Mouse (Mus musculus): ENCODE data around the gene Zdhhc16.
"Not testable (repeated sequence)": the region's sequence is repeated elsewhere in the genome, so short reads cannot be mapped to it uniquely, and the experiment has no call there.

Gene Zdhhc16

DNA sequence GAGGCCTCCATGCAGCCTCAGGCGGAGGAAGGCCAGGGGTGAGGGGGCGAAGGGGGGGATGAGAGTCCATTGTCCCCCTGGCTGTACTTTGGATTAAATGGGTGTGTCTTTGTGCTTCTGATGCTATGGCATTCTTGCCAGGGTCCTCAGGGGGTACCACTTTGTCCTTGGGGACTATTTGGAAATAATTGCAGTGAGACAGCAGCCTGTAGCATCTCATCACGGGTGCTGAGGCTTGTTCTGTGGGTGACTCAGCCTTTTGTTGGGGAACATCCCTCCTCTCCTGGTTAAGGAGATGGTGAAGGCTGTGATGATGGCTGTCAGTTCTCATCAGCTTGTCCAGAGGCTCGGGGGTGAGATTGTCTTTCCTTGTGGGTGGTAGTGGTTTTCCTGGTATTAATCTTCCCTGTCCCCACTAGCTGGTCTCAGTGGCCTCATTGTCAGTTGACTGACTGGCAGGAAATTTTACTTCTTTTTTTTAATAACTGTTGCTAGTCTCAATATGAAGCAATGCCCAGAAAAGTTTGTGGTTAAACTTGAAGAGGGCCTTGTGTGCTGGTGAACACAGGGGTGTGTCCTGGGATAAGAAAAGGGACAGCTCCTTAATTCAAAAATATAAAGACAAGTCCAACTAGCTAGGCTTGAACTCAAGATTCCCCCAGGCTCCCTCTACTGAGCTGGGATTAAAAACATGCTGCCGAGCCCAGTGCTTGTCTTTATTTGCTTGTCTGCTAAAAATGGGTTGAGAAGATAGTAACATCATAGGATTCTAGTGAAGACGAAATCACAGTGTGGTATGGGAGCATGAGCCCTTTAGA is 19.3 kb upstream of the Zdhhc16 start:
- DNase-seq (ENCODE audit: low read depth, low spot score), result no peak

DNA sequence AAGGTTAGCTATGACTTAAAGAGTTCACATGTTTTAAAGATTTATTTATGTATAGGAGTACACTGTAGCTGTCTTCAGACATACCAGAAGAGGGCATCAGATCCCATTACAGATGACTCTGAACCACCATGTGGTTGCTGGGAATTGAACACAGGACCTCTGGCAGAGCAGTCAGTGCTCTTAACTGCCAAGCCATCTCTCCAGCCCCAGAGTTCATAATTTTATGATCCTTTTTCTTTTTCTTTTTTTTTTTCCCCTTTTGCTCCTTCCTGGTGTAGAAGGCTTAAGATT is 18.7 kb upstream of the Zdhhc16 start:
- not testable (repeated sequence) for DNase-seq (ENCODE audit: low read depth, low spot score)

DNA sequence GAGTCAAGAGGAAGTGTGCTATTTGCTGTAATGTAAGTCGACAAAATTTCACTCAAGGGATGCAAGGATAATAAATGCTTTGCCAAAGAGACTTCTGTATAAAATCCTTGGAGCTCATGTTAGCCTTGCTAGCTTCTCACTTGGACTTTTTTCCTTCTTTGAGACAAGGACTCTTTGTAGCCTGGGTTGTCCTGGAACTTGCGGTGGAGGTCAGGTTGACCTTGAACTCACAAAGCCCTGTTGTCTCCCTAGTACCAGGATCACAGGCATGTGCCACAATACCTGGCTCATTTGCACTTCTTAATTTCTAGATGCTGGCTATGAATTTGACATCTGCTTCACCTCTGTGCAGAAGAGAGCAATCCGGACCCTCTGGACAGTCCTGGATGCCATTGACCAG is 18.0 kb upstream of the Zdhhc16 start:
- no peak for DNase-seq (ENCODE audit: low read depth, low spot score)

GRCm38 (mm10) chr19:41916853-41917252 is 16.4 kb upstream of the Zdhhc16 start:
- no peak for DNase-seq (ENCODE audit: low read depth, low spot score)

DNA sequence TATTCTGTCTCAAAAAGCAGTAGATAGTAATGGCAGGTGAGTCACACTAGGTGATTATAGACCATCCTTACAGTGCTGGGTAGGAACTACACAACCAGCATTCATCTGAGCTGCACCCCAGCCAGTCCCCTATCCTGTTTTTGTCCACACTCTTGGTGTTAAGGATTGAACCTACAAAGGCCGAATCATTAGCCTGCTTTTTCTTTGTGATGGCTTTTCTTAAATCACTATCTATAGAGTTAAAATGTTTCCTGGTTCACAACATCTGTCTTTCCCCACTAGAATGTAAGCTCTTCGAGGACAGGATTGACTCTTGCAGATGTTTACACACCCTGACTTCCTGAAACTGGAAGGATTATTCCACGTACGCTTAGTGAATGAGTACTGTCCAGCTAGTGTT is 13.8 kb upstream of the Zdhhc16 start:
- DNase-seq (ENCODE audit: low read depth, low spot score), result no peak

GRCm38 (mm10) chr19:41920412-41921067 is 12.7 kb upstream of the Zdhhc16 start:
- no peak for DNase-seq (ENCODE audit: low read depth, low spot score)

DNA sequence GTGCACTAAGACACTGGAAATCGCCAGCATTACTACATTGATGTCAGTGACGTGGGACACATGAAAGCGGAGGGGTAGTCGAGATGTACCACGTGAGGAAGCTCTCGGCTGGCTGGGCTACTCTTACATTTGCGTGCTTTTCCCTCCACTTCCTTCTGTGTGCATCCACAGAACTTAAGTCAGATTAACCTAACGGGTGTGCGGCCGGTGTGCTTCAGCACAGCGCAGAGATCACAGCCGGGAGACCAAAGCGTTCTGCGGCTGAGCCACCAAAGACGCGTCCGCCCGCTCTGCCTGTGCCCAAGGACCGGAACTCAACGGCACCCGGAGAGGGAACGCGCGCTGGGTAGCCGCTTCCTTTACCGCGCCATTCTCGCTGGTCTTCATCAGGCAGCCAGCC is 594 bp upstream of the Zdhhc16 start:
- peak; percentile 72 for DNase-seq (ENCODE audit: low read depth, low spot score)

GRCm38 (mm10) chr19:41934124-41934523 is 844 bp downstream of the Zdhhc16 start:
- no peak for DNase-seq (ENCODE audit: low read depth, low spot score)

DNA sequence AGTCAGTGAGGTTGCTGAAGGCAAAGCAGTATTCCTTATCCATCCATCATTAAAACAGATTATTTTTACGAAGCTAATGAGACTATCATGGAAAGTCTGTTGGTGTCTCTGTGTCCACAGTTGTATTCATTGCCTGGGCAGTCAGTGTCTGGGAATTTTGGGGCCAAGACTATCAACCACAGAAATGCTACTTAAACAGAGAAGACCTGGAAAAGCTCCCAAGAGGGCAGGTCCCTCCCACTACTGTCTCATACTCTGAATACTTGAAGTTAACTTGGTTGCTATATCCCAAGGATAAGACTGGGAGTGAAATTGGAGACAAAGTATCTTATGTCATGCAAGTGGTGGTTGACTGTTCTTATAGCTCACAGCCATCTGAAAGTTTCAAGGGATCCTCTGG is 2.6 kb downstream of the Zdhhc16 start:
- DNase-seq (ENCODE audit: low read depth, low spot score), result no peak

- no peak for DNase-seq (ENCODE audit: low read depth, low spot score)
Observed at GRCm38 (mm10) chr19:41938539-41938938, 5.3 kb downstream of the Zdhhc16 start.

GRCm38 (mm10) chr19:41943841-41944240 is 10.6 kb downstream of the Zdhhc16 start:
- no peak for DNase-seq (ENCODE audit: low read depth, low spot score)

- DNase-seq (ENCODE audit: low read depth, low spot score), result peak; percentile 34
Observed at GRCm38 (mm10) chr19:41952287-41952686, 19.0 kb downstream of the Zdhhc16 start.

DNA sequence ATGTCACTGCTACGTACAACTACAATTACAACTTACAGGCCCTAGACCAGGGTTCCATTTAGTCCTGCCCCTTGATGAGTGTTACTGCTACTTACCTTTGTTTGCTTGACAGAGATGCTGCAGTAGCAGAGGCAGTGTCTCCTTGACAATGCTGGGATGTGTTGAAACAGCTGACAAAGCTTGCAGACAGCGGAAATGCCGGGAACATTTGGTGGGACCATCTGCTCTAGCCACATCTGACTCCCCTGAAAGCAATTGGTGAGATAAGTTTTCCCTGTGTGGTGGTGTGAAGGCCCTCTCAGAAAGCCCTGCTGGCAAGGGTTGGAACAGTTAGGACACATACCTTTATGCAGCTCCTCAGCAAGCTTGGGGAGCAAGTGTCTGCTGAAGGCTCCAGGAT is 20.3 kb downstream of the Zdhhc16 start:
- DNase-seq (ENCODE audit: low read depth, low spot score), result no peak

DNA sequence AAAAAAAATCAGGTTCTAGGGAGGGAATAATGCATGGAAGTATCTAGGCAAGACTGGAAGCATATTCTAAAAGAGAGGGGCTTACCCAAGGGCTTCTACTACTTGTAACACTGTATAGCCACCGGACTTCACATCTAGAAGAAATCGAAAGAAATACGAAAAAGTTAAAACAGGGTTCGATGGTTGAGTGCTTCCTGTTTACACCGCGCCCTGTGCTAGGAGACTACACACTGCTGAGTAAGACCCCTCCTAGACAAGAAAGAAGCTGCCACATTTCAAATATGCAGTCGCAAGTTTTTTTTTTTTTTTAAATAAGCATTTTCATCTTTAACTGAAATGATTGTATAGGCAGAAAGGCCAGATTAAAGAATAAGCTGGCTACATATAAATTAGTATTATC is 36.3 kb downstream of the Zdhhc16 start:
- DNase-seq (ENCODE audit: low read depth, low spot score), result peak; percentile 40

GRCm38 (mm10) chr19:41973891-41974794 is 40.9 kb downstream of the Zdhhc16 start:
- no peak for DNase-seq (ENCODE audit: low read depth, low spot score)

- DNase-seq (ENCODE audit: low read depth, low spot score), result peak; percentile 63
Observed at GRCm38 (mm10) chr19:41980422-41980818, 47.1 kb downstream of the Zdhhc16 start.

- peak; percentile 100 for DNase-seq (ENCODE audit: low read depth, low spot score)
Observed at GRCm38 (mm10) chr19:41980819-41981594, 47.7 kb downstream of the Zdhhc16 start, which contains the start of gene Mms19. Gene Mms19, minus strand, starts transcription at chr19:41981157.

DNA sequence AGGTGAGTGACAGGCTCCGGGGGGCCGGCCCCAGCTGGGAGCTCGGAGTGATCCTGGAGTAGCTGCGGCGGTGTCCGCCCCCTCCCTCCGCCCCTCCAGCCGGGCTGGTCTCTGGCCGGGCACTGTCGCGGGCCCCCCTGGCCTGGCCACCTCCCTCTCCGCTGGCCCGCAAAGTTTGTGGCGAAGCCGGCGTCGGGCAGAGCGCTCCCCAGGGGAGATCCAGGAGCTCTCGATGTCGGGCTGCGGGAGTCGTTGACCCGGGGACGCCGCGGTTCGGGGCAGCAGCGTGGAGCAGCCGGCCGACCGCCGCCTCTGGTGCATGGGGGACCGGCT is 48.3 kb downstream of the Zdhhc16 start, which contains the start of gene Ubtd1:
Gene Ubtd1 (plus strand): TSS at position 169 of the 333 bp plus-strand sequence.
- no peak for DNase-seq (ENCODE audit: low read depth, low spot score)

- no peak for DNase-seq (ENCODE audit: low read depth, low spot score)
Observed at GRCm38 (mm10) chr19:41981931-41982790, 48.9 kb downstream of the Zdhhc16 start.

- peak; percentile 27 for DNase-seq (ENCODE audit: low read depth, low spot score)
Observed at GRCm38 (mm10) chr19:41982791-41983150, 49.5 kb downstream of the Zdhhc16 start.

DNA sequence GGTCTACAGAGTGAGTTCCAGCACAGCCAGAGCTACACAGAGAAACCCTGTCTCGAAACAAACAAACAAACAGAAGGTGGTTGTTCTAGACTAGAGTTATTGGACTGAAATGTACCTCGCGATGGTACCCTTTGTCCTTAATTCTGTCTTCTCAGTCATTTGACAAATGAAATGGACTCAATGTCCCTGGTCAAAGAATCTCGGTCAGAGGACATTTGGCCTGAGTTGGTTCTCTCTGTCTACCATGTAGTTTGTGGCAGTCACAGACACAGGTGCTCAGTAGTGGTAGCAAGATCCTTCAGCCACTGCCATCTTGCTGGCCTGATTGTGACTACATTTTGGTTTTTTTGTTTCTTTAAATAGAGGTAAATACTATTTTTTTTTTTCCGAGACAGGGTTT is 52.7 kb downstream of the Zdhhc16 start:
- DNase-seq (ENCODE audit: low read depth, low spot score), result no peak
